Comparison of ENCODE assay signal across 8 mouse cellular contexts in the genomic region with DNA sequence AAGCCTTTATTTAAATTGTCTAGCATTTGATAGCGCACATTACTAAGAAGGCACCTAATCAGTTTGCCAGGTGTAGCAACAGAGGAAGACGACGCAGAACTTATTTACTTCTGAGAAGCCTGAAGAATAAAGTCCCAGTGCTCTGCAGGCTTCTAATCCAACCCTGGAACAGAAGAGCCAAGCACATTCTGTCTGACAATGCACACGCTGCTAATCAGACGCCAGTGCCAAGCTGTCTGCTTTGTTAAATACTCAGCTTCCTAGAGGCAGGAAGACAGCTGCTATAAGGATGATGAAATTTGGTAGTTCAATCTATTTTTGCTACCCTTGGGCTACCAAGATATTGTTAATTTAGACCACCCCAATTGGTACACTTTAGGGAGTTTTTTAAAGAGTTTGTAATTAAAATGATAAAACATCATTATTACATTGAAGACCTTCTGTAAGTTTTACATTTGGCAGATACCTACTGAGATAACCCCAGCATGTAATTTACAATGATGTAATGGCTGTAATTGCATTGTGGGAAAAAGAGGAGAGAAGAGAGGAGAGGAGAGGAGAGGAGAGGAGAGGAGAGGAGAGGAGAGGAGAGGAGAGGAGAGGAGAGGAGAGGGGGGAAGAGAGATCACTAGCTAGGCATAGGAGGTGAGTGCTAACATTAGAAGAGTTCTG.
DNase-seq lines count a peak whose midpoint lies in the region; ATAC-seq and TF ChIP-seq lines count a peak whose summit lies in the region.

No protein-coding gene starts in this region.

- H3K9ac ChIP-seq in forebrain, embryonic 14.5 days (ENCODE audit: low read length) = peak overlapping the region; percentile 32; the same call in 1 of the 2 replicates
- no peak overlapping the region for H3K9ac ChIP-seq in limb, embryonic 14.5 days (ENCODE audit: low read depth, low read length, severe bottlenecking)
- H3K9ac ChIP-seq in intestine, embryonic 15.5 days = no peak overlapping the region

- no peak for TF ChIP-seq POLR2A in limb, embryonic 14.5 days (IDR thresholded peaks at IDR 0.05; ENCODE audit: borderline replicate concordance, extremely low read depth, insufficient read depth, insufficient read length)

- H3K4me2 ChIP-seq in forebrain, embryonic 14.5 days (ENCODE audit: low read length) = peak overlapping the region; percentile 28; the same call in 1 of the 2 replicates
- H3K4me2 ChIP-seq in limb, embryonic 14.5 days (replicated peaks; ENCODE audit: low read depth, low read length, severe bottlenecking) = no peak overlapping the region
- no peak overlapping the region for H3K4me2 ChIP-seq in intestine, embryonic 15.5 days (replicated peaks)

- H3K27me3 ChIP-seq in forebrain, embryonic 14.5 days (replicated peaks; ENCODE audit: control insufficient read depth, insufficient read depth, low read length) = no peaks in the 10 kb centered on the region
- H3K27me3 ChIP-seq in limb, embryonic 14.5 days (ENCODE audit: control insufficient read depth, insufficient read depth, low read length) = no peaks in the 10 kb centered on the region
- no peaks in the 10 kb centered on the region for H3K27me3 ChIP-seq in intestine, embryonic 15.5 days (replicated peaks)

- H3K9me3 ChIP-seq in forebrain, embryonic 14.5 days (replicated peaks; ENCODE audit: control insufficient read depth, low read length) = no peaks in the 10 kb centered on the region
- no peaks in the 10 kb centered on the region for H3K9me3 ChIP-seq in limb, embryonic 14.5 days (ENCODE audit: control insufficient read depth, low read length)
- no peaks in the 10 kb centered on the region for H3K9me3 ChIP-seq in intestine, embryonic 15.5 days

- ATAC-seq in forebrain, embryonic 14.5 days = peak; percentile 72
- 0 out of 2 replicates have a peak, but pooled peaks have one; percentile 51 for ATAC-seq in limb, embryonic 14.5 days (ENCODE audit: low FRiP score, low read depth)
- ATAC-seq in intestine, embryonic 15.5 days = no peak

- peak overlapping the region; percentile 92 for H3K27ac ChIP-seq in forebrain, embryonic 14.5 days (ENCODE audit: low read depth, low read length)
- no peak overlapping the region for H3K27ac ChIP-seq in limb, embryonic 14.5 days (replicated peaks; ENCODE audit: low read depth, low read length)
- no peak overlapping the region for H3K27ac ChIP-seq in intestine, embryonic 15.5 days

- peaks cover 17% of the 10 kb centered on the region for H3K4me1 ChIP-seq in forebrain, embryonic 14.5 days (ENCODE audit: control insufficient read depth, insufficient read depth, low read length)
- peaks cover 17% of the 10 kb centered on the region for H3K4me1 ChIP-seq in limb, embryonic 14.5 days (ENCODE audit: control insufficient read depth, insufficient read depth, low read length)
- no peaks in the 10 kb centered on the region for H3K4me1 ChIP-seq in intestine, embryonic 15.5 days (replicated peaks)

- H3K36me3 ChIP-seq in forebrain, embryonic 14.5 days (ENCODE audit: control insufficient read depth, insufficient read depth, low read length) = no peaks in the 10 kb centered on the region
- no peaks in the 10 kb centered on the region for H3K36me3 ChIP-seq in limb, embryonic 14.5 days (ENCODE audit: control insufficient read depth, insufficient read depth, low read length)
- H3K36me3 ChIP-seq in intestine, embryonic 15.5 days = no peaks in the 10 kb centered on the region

- 3% methylated on average over 5 of the region's 5 CpGs for WGBS in forebrain, embryonic 14.5 days
- 30% methylated on average over 5 of the region's 5 CpGs for WGBS in limb, embryonic 14.5 days
- WGBS in intestine, embryonic 15.5 days = 61% methylated on average over 5 of the region's 5 CpGs

- peak; percentile 39 for DNase-seq in Muller cell, postnatal 12 days (ENCODE audit: inconsistent ontology term)
- DNase-seq in cerebellum, adult 18-20 months = peak; percentile 36 to 56
- peak; percentile 97 for DNase-seq in forebrain, embryonic 14.5 days (ENCODE audit: low spot score)
- peak; percentile 56 for DNase-seq in limb, embryonic 14.5 days (ENCODE audit: low spot score)
- DNase-seq in urinary bladder, postnatal 14 days (ENCODE audit: low spot score) = no peak
- no peak for DNase-seq in heart, adult 8-10 months (ENCODE audit: low spot score)
- no peak for DNase-seq in spleen, postnatal 10 days (ENCODE audit: low spot score in 2 of 2)

- H3K4me3 ChIP-seq in forebrain, embryonic 14.5 days (ENCODE audit: low read depth, low read length) = no peak overlapping the region
- no peak overlapping the region for H3K4me3 ChIP-seq in limb, embryonic 14.5 days (replicated peaks; ENCODE audit: low read length)
- H3K4me3 ChIP-seq in intestine, embryonic 15.5 days (replicated peaks) = no peak overlapping the region

Comparison
In these comparisons a context has a peak if more than half of its experiments do, and no peak if none do; other contexts are left out.
1. DNase-seq: peak in Muller cell, postnatal 12 days (single experiment), cerebellum, adult 18-20 months (2 of 2), forebrain, embryonic 14.5 days (single experiment) and limb, embryonic 14.5 days (single experiment); none in urinary bladder, postnatal 14 days (single experiment), heart, adult 8-10 months (single experiment) and spleen, postnatal 10 days (0 of 2).